Mouse (Mus musculus) forebrain, embryonic 10.5 days (tissue): Measurements from ENCODE around the gene Avil. TPM values are rescaled to one million over a fixed set of nuclear protein-coding genes. Genes with fewer than 3 reads are reported as not detected.

Experiments
- DNase-seq: peaks from one replicate; pipeline ENCODE4 v3.0.0-alpha.2; 2017; ENCODE audit warnings: low spot score; ENCODE audit errors: extremely low spot score
- H3K27ac ChIP-seq: fragments of 300-500 bp; sonication (generic); 2 replicates; pipeline ENCODE4 v1.5.1; 2016; ENCODE audit warnings: mild to moderate bottlenecking
- H3K27me3 ChIP-seq: fragments of 300-500 bp; sonication (generic); 2 replicates; pipeline ENCODE4 v1.6.1; 2016; ENCODE audit warnings: mild to moderate bottlenecking; ENCODE audit not compliant: poor library complexity, severe bottlenecking
- H3K36me3 ChIP-seq: fragments of 300-500 bp; sonication (generic); replicated peaks from 2 replicates; pipeline ENCODE4 v1.6.1; 2016; ENCODE audit warnings: mild to moderate bottlenecking, moderate library complexity
- H3K4me1 ChIP-seq: fragments of 300-500 bp; sonication (generic); 2 replicates; pipeline ENCODE4 v1.6.1; 2016
- H3K4me3 ChIP-seq: fragments of 300-500 bp; sonication (generic); 2 replicates; pipeline ENCODE4 v1.5.1; 2016; ENCODE audit warnings: mild to moderate bottlenecking, moderate library complexity
- H3K9me3 ChIP-seq: fragments of 300-500 bp; sonication (generic); 2 replicates; pipeline ENCODE4 v1.6.1; 2016; ENCODE audit warnings: mild to moderate bottlenecking, moderate library complexity
- WGBS: fragments of 180-500 bp; shearing (Covaris S2); methylation state at CpG from one replicate; pipeline ENCODE4 v1.1.7; 2016; 5-methylcytosine and 5-hydroxymethylcytosine counted together
- polyA plus RNA-seq: library from polyadenylated mRNA; unstranded; fragments of >200 nt; fragmentation: Nextera tagmentation; extraction: Ambion mirVana; gene quantifications from 2 replicates; pipeline ENCODE4 v1.2.1, GENCODE M21; 2016

The Avil gene
- polyA plus RNA-seq, 1 experiment from 2014 or later = 0.10 TPM

GRCm38 (mm10) chr10:127002056-127002455 lies 1.5 kb downstream of the Avil start:
- H3K36me3 ChIP-seq = peaks cover 40% of the 10 kb centered on the region
- H3K27me3 ChIP-seq = no peaks in the 10 kb centered on the region
- WGBS = 90% methylated on average over 1 of the region's 1 CpGs
- no peak overlapping the region for H3K27ac ChIP-seq
- H3K4me3 ChIP-seq = no peak overlapping the region
- H3K4me1 ChIP-seq = peaks cover 10% of the 10 kb centered on the region
- no peak for DNase-seq
- no peaks in the 10 kb centered on the region for H3K9me3 ChIP-seq

DNA sequence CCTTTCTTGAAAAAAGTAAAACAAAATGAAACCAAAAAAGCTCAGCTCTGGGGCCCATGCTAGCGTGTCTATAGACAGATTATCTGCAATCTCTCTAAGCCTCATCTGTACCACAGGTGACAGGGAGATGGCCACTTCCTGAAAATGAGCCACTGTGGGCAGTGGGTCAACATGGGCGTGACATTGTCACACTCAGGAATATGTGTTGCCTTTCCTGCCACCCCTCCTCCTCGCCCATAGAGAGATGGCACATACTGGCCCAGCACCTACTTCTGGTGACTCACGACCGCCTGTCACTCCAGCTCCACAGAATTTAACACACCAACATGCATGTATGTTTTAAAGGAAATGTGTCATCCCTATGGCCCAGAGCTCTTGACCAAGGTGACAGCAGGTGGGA lies 2.3 kb downstream of the Avil start:
- H3K9me3 ChIP-seq = no peaks in the 10 kb centered on the region
- H3K27ac ChIP-seq = 0 out of 2 replicates have a peak overlapping the region, but pooled peaks have one; percentile 8
- WGBS = 87% methylated on average over 5 of the region's 5 CpGs
- H3K4me1 ChIP-seq = peaks cover 13% of the 10 kb centered on the region
- H3K27me3 ChIP-seq = no peaks in the 10 kb centered on the region
- DNase-seq = no peak
- peaks cover 32% of the 10 kb centered on the region for H3K36me3 ChIP-seq
- no peak overlapping the region for H3K4me3 ChIP-seq

- Histone ChIP-seq H3K4me1 (peaks cover 14% of the 10 kb centered on the region), H3K36me3 (peaks cover 27% of the 10 kb centered on the region), H3K27ac (no peak overlapping the region), H3K9me3 (no peaks in the 10 kb centered on the region), H3K4me3 (no peak overlapping the region), H3K27me3 (no peaks in the 10 kb centered on the region)
- 88% methylated on average over 8 of the region's 8 CpGs for WGBS
- DNase-seq = no peak
Measured at GRCm38 (mm10) chr10:127003334-127003733, 2.8 kb downstream of the Avil start.

GRCm38 (mm10) chr10:127003806-127004205 lies 3.3 kb downstream of the Avil start:
- no peak for DNase-seq
- no peak overlapping the region for H3K27ac ChIP-seq
- H3K27me3 ChIP-seq = no peaks in the 10 kb centered on the region
- no peak overlapping the region for H3K4me3 ChIP-seq
- H3K9me3 ChIP-seq = no peaks in the 10 kb centered on the region
- peaks cover 14% of the 10 kb centered on the region for H3K4me1 ChIP-seq
- peaks cover 22% of the 10 kb centered on the region for H3K36me3 ChIP-seq
- whole genome bisulfite sequencing = 82% methylated on average over 7 of the region's 7 CpGs

GRCm38 (mm10) chr10:127016488-127016887 lies 16.0 kb downstream of the Avil start:
- H3K9me3 ChIP-seq = no peaks in the 10 kb centered on the region
- H3K27ac ChIP-seq = no peak overlapping the region
- no peak overlapping the region for H3K4me3 ChIP-seq
- WGBS = 69% methylated on average over 5 of the region's 5 CpGs
- peaks cover 12% of the 10 kb centered on the region for H3K4me1 ChIP-seq
- no peaks in the 10 kb centered on the region for H3K27me3 ChIP-seq
- H3K36me3 ChIP-seq = peaks cover 8% of the 10 kb centered on the region
- DNase-seq = no peak

GRCm38 (mm10) chr10:127017071-127017470 lies 16.6 kb downstream of the Avil start:
- Histone ChIP-seq H3K27me3 (no peaks in the 10 kb centered on the region), H3K4me3 (no peak overlapping the region), H3K27ac (no peak overlapping the region), H3K4me1 (peaks cover 12% of the 10 kb centered on the region), H3K36me3 (peaks cover 14% of the 10 kb centered on the region), H3K9me3 (no peaks in the 10 kb centered on the region)
- WGBS = 22% methylated on average over 2 of the region's 2 CpGs
- no peak for DNase-seq

DNA sequence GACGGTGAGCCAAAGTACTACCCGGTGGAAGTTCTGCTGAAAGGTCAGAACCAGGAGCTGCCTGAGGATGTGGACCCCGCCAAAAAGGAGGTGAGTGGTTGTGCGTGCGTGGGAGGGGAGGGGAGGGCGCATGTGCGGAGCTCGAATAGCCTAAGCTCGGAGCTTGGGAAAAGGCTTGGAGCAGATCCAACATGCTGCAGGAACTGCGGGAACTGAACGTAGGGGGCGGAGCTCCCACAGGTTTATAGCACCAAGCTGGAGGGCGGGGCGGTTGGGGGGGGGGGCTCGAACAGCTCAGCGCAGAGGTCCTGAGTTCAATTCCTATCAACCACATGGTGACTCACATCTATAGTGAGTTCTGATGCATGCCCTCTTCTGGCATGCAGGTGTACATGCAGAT lies 17.9 kb downstream of the Avil start:
- H3K27ac ChIP-seq = no peak overlapping the region
- no peak for DNase-seq
- H3K36me3 ChIP-seq = peaks cover 27% of the 10 kb centered on the region
- H3K4me3 ChIP-seq = no peak overlapping the region
- no peaks in the 10 kb centered on the region for H3K9me3 ChIP-seq
- no peaks in the 10 kb centered on the region for H3K27me3 ChIP-seq
- 89% methylated on average over 16 of the region's 16 CpGs for WGBS
- peaks cover 12% of the 10 kb centered on the region for H3K4me1 ChIP-seq

GRCm38 (mm10) chr10:127030336-127031296 lies 30.1 kb downstream of the Avil start, which contains the start of gene Tsfm:
Tsfm (minus strand) TSS chr10:127030840.
- peaks cover 39% of the 10 kb centered on the region for H3K36me3 ChIP-seq
- peak within 1 kb of the TSS; percentile 78 for H3K4me3 ChIP-seq
- peak; percentile 88 for DNase-seq
- H3K27me3 ChIP-seq = no peaks in the 10 kb centered on the region
- H3K4me1 ChIP-seq = peaks cover 12% of the 10 kb centered on the region
- no peaks in the 10 kb centered on the region for H3K9me3 ChIP-seq
- 5% methylated on average over 56 of the region's 56 CpGs for WGBS
- peak within 1 kb of the TSS; percentile 96 for H3K27ac ChIP-seq

DNA sequence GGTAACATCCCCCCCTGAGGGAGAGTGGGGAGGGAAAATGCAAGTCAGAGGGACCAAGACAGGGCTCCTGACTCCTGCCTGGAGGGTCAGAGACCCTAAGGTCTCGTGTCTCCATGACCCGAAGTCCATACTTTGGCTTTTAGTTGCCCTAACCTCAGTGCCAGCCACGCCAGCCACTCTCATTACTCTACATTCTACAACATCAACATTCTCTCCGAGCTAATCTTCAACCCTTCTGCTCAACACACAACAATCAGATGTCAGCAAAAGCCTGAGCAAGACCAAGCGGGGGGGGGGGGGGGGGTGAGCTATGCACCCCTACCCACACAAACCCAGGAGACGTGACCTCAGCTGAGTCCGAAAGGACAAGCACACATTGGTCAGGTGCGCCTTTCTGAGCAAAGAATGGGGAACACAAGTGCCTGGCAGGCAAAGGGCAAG lies 32.8 kb downstream of the Avil start:
- Histone ChIP-seq H3K27me3 (no peaks in the 10 kb centered on the region), H3K36me3 (peaks cover 12% of the 10 kb centered on the region)

DNA sequence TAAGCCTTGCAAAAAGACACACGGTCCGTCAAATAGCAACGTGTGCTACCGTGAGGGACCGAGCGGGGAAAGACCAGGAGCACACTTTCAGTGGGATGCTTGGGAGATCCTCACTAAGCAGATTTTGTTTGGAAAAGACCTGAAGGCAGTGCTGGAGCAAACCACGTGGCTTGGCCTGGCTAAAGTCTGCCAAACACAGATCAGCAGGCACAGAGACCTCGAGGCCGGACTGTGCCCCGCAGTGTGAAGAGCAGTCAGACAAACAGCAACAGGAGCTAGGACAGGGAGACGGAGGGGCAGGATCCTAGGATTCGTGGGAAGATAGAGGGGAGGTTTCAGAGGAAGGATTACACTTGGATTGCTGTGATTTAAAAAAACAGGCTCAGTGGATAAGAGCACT lies 35.8 kb downstream of the Avil start:
- peaks cover 11% of the 10 kb centered on the region for H3K4me1 ChIP-seq
- no peaks in the 10 kb centered on the region for H3K36me3 ChIP-seq
- H3K9me3 ChIP-seq = no peaks in the 10 kb centered on the region
- 84% methylated on average over 12 of the region's 12 CpGs for WGBS
- H3K27ac ChIP-seq = no peak overlapping the region
- peaks cover 20% of the 10 kb centered on the region for H3K27me3 ChIP-seq
- H3K4me3 ChIP-seq = no peak overlapping the region
- DNase-seq = no peak

More for the DNA sequence above, 32.8 kb downstream of the Avil start:
- Histone ChIP-seq H3K4me3 (no peak overlapping the region), H3K4me1 (peaks cover 12% of the 10 kb centered on the region), H3K27ac (no peak overlapping the region), H3K9me3 (no peaks in the 10 kb centered on the region)
- WGBS = 82% methylated on average over 8 of the region's 8 CpGs
- DNase-seq = no peak

DNA sequence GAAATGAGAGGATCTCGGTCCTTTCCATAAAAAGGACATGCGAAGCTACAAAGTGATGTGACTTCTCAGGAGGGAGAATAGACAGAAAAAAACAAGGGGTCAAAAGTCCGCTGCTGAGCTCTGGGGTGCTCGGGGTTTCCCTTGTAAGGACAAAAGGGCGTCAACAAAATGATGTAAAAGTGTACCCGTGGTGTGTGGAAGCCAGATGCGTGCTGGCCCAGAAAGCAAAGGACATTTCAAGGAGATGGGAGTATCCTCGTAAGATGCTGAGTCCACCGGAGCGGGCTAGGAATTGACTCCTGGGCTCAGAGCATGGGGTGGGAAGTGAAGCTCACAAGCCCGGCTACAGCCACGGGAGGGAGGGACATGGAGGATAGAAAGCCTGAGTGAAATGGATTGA lies 37.1 kb downstream of the Avil start:
- WGBS = 81% methylated on average over 12 of the region's 12 CpGs
- H3K36me3 ChIP-seq = no peaks in the 10 kb centered on the region
- H3K9me3 ChIP-seq = no peaks in the 10 kb centered on the region
- no peak overlapping the region for H3K4me3 ChIP-seq
- peaks cover 20% of the 10 kb centered on the region for H3K4me1 ChIP-seq
- H3K27ac ChIP-seq = no peak overlapping the region
- peaks cover 21% of the 10 kb centered on the region for H3K27me3 ChIP-seq
- no peak for DNase-seq

DNA sequence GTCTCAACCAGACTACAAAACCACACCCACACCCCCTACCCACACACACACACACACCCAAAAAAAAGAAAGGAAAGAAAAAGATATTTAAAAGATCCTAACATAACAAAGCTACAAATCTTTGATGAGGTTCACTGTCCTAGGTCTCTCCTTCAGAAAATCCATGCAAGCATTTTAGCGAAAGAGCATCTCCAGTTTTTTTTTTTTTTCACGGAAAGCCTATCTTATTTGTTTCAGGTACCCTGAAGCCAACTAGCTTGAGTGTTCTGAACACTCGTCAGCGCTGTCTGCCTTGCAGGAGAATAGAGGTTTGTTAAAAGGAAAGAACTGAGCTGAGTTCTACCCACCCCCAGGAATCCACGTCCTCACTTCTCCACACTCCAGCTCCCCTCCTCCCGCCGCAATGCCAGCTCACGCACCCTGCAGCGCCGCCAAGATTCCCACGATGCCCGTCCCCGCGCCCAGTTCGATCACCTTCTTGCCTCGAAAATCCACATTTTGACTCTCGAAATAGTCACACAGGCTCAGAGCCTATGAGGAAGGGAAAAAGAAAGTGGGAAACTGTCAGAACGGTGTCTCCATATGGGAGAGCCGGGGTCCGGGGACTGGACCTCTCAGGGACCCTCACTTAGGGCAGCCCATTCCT lies 40.2 kb downstream of the Avil start:
- Histone ChIP-seq H3K4me1 (peaks cover 30% of the 10 kb centered on the region), H3K4me3 (peak overlapping the region; percentile 96), H3K36me3 (peaks cover 27% of the 10 kb centered on the region), H3K9me3 (no peaks in the 10 kb centered on the region), H3K27me3 (peaks cover 21% of the 10 kb centered on the region), H3K27ac (peak overlapping the region; percentile 93)
- 2% methylated on average over 20 of the region's 20 CpGs for WGBS
- peak; percentile 41 for DNase-seq

GRCm38 (mm10) chr10:127041274-127041766 lies 40.8 kb downstream of the Avil start, which contains the start of the genes Mettl1 and Eef1akmt3:
Mettl1 (plus strand) TSS chr10:127041414.
Eef1akmt3 (minus strand) TSS chr10:127041513.
- Histone ChIP-seq H3K4me1 (peaks cover 30% of the 10 kb centered on the region), H3K27me3 (peaks cover 21% of the 10 kb centered on the region), H3K36me3 (peaks cover 32% of the 10 kb centered on the region), H3K27ac (peak within 1 kb of the TSS; percentile 93), H3K4me3 (peak within 1 kb of the TSS; percentile 96), H3K9me3 (no peaks in the 10 kb centered on the region)
- DNase-seq = no peak
- under 1% methylated on average over 28 of the region's 28 CpGs for WGBS
